Mouse (Mus musculus): ENCODE data around the gene Anks1. TPM values are rescaled to one million over a fixed set of nuclear protein-coding genes. Genes with fewer than 3 reads are reported as not detected.
A peak's percentile ranks its signal among the peaks of the same experiment; 100 is the strongest.

Anks1 gene
- polyA plus RNA-seq, 1 experiment from 2014 or later: 8.3 TPM

DNA sequence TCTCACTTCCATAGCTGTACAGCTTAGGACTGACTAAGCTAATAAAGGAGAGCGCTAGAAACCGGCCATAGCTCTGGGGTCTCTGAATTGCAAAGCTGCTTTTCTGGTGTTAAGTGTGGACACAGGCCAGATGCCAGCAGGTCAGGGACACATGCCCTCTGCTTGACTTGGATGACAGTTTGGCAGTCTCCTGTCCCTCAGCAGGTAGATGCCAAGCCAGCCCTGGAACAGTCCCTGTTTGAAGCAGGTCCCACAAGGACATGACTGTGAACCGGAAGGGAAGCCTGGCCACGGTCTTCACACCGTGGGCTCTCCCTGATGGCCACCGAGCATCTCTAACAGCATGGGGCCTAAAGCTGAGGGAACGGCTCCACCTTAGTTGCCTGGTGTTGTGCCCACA, 153.6 kb downstream of the Anks1 start:
- DNase-seq (ENCODE audit: low spot score): no peak
- no peak for TF ChIP-seq EP300 (optimal IDR thresholded peaks at IDR 0.05)
- no peak for TF ChIP-seq CTCF (IDR thresholded peaks at IDR 0.05; ENCODE audit: low read depth)
- Histone ChIP-seq H3K4me2 (replicated peaks; ENCODE audit: low read depth) (no peak overlapping the region), H3K27me3 (ENCODE audit: control insufficient read depth, insufficient read depth, low read length) (no peaks in the 10 kb centered on the region), H3K36me3 (ENCODE audit: control insufficient read depth, insufficient read depth, low read length) (peaks cover 18% of the 10 kb centered on the region; the same call in 1 of the 2 replicates), H3K4me1 (replicated peaks; ENCODE audit: control insufficient read depth, insufficient read depth) (no peaks in the 10 kb centered on the region), H3K4me3 (ENCODE audit: low read depth, low read length) (no peak overlapping the region), H3K27ac (replicated peaks) (no peak overlapping the region), H3K9me3 (ENCODE audit: control insufficient read depth, low read length) (no peaks in the 10 kb centered on the region), H3K9ac (ENCODE audit: low read length) (no peak overlapping the region)
- WGBS: 84% methylated on average over 7 of the region's 7 CpGs
- ATAC-seq (ENCODE audit: low FRiP score, low TSS enrichment): no peak

DNA sequence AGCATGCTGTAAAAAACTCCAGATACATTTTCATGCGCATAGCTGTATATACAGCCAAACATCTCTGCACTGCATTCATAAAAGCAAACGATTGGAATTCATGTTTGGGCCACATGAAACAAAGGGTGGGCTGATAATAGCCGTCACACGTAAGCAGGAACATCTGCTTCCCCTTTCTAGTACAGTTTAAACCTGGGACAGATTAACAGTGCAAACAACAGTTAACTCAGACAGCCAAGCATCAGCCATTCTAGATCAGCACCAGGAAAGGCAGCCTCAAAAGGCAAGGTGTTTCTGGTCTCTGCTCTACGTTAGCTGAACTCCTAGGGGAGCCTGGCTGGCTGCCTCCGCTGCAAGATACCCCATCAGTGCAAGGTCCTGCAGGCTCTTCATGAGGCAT, 154.1 kb downstream of the Anks1 start:
- H3K36me3 ChIP-seq (ENCODE audit: control insufficient read depth, insufficient read depth, low read length): peaks cover 17% of the 10 kb centered on the region; the same call in 1 of the 2 replicates
- H3K27ac ChIP-seq (replicated peaks): 0 out of 2 replicates have a peak overlapping the region, but pooled peaks have one; percentile 24
- no peaks in the 10 kb centered on the region for H3K27me3 ChIP-seq (ENCODE audit: control insufficient read depth, insufficient read depth, low read length)
- H3K9me3 ChIP-seq (ENCODE audit: control insufficient read depth, low read length): no peaks in the 10 kb centered on the region
- DNase-seq (ENCODE audit: low spot score) (no peak), ATAC-seq (ENCODE audit: low FRiP score, low TSS enrichment) (no peak)
- 52% methylated on average over 6 of the region's 6 CpGs for WGBS
- H3K4me3 ChIP-seq (ENCODE audit: low read depth, low read length): no peak overlapping the region
- H3K9ac ChIP-seq (ENCODE audit: low read length): no peak overlapping the region
- no peak for TF ChIP-seq EP300 (optimal IDR thresholded peaks at IDR 0.05)
- no peak for TF ChIP-seq CTCF (IDR thresholded peaks at IDR 0.05; ENCODE audit: low read depth)
- no peaks in the 10 kb centered on the region for H3K4me1 ChIP-seq (replicated peaks; ENCODE audit: control insufficient read depth, insufficient read depth)
- H3K4me2 ChIP-seq (replicated peaks; ENCODE audit: low read depth): no peak overlapping the region

DNA sequence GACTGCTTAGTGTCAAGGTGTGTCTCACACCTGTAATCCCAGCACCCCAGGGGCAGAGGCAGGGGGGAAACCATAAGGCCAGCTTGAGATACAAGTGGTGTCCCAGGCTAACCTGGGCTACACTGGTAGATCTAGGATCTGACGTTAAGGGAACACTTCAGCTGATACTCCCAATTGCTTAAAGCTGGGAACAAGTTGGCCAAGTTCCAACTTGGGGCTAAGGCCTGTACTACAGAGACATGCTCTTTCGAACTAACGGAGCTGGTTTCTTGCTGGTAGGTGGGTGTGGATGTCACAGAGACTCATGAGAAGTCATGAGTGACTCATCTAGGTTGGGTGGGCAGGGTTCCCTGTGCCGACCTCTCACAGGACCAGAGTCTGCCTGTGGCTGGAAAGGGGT, 158.2 kb downstream of the Anks1 start:
- H3K4me1 ChIP-seq (replicated peaks; ENCODE audit: control insufficient read depth, insufficient read depth): no peaks in the 10 kb centered on the region
- 44% methylated on average over 4 of the region's 4 CpGs for WGBS
- DNase-seq (ENCODE audit: low spot score) (no peak), ATAC-seq (ENCODE audit: low FRiP score, low TSS enrichment) (peak; percentile 14; the same call in 1 of the 2 replicates)
- H3K27me3 ChIP-seq (ENCODE audit: control insufficient read depth, insufficient read depth, low read length): no peaks in the 10 kb centered on the region
- H3K27ac ChIP-seq (replicated peaks): no peak overlapping the region
- no peaks in the 10 kb centered on the region for H3K36me3 ChIP-seq (ENCODE audit: control insufficient read depth, insufficient read depth, low read length)
- H3K9ac ChIP-seq (ENCODE audit: low read length): no peak overlapping the region
- H3K9me3 ChIP-seq (ENCODE audit: control insufficient read depth, low read length): no peaks in the 10 kb centered on the region
- TF ChIP-seq CTCF (IDR thresholded peaks at IDR 0.05; ENCODE audit: low read depth): no peak
- TF ChIP-seq EP300 (optimal IDR thresholded peaks at IDR 0.05): no peak
- H3K4me2 ChIP-seq (replicated peaks; ENCODE audit: low read depth): no peak overlapping the region
- no peak overlapping the region for H3K4me3 ChIP-seq (ENCODE audit: low read depth, low read length)

DNA sequence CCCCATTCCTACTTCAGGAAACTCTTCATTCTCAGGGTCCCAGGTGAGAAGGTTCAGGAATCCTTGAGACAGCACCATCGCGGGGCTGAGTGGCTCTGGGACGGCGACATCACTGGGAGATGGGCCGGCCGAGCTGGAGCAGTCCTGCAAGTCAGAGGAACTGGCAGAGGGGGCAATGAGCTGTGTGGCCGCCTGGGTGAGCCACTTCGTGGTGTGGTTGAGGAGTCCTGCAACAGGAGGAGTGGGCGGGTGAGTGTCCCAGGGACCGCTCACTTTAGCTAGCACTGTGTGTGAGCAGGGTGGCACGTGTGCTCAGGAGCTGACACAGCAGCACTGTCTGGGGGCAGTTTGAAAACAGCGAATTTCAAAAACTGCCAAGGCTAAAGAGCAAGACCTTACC, 160.3 kb downstream of the Anks1 start:
- H3K9ac ChIP-seq (ENCODE audit: low read length): no peak overlapping the region
- no peak for DNase-seq (ENCODE audit: low spot score)
- 16% methylated on average over 12 of the region's 12 CpGs for WGBS
- H3K4me3 ChIP-seq (ENCODE audit: low read depth, low read length): no peak overlapping the region
- ATAC-seq (ENCODE audit: low FRiP score, low TSS enrichment): no peak
- no peaks in the 10 kb centered on the region for H3K9me3 ChIP-seq (ENCODE audit: control insufficient read depth, low read length)
- TF ChIP-seq EP300 (optimal IDR thresholded peaks at IDR 0.05) (no peak), CTCF (IDR thresholded peaks at IDR 0.05; ENCODE audit: low read depth) (no peak)
- H3K4me1 ChIP-seq (replicated peaks; ENCODE audit: control insufficient read depth, insufficient read depth): no peaks in the 10 kb centered on the region
- no peaks in the 10 kb centered on the region for H3K36me3 ChIP-seq (ENCODE audit: control insufficient read depth, insufficient read depth, low read length)
- H3K27ac ChIP-seq (replicated peaks): no peak overlapping the region
- no peak overlapping the region for H3K4me2 ChIP-seq (replicated peaks; ENCODE audit: low read depth)
- H3K27me3 ChIP-seq (ENCODE audit: control insufficient read depth, insufficient read depth, low read length): no peaks in the 10 kb centered on the region

DNA sequence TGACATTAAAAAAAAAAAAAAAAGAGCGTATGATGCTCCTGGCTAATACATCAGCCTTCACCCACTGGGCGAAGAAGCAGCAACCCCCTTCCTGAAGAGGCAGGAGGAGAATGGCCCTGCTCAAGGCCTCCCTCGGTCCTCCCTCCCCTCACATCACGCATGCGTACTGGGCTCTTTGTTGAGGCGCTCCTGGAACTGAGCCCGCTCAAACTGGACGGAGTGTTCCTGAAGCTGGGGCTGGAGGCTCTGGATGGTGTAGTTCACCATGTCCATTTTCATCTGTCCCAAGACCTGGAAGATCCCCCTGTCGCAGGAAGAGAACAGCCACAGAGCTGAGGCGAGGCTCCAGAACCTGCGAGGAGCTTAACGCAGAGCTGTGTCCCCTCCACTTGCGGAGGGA, 161.2 kb downstream of the Anks1 start:
- H3K9me3 ChIP-seq (ENCODE audit: control insufficient read depth, low read length): no peaks in the 10 kb centered on the region
- H3K4me3 ChIP-seq (ENCODE audit: low read depth, low read length): no peak overlapping the region
- 77% methylated on average over 13 of the region's 13 CpGs for WGBS
- H3K27ac ChIP-seq (replicated peaks): no peak overlapping the region
- no peak overlapping the region for H3K4me2 ChIP-seq (replicated peaks; ENCODE audit: low read depth)
- no peak for DNase-seq (ENCODE audit: low spot score)
- no peak for ATAC-seq (ENCODE audit: low FRiP score, low TSS enrichment)
- no peaks in the 10 kb centered on the region for H3K36me3 ChIP-seq (ENCODE audit: control insufficient read depth, insufficient read depth, low read length)
- H3K9ac ChIP-seq (ENCODE audit: low read length): no peak overlapping the region
- no peaks in the 10 kb centered on the region for H3K27me3 ChIP-seq (ENCODE audit: control insufficient read depth, insufficient read depth, low read length)
- H3K4me1 ChIP-seq (replicated peaks; ENCODE audit: control insufficient read depth, insufficient read depth): no peaks in the 10 kb centered on the region
- TF ChIP-seq CTCF (IDR thresholded peaks at IDR 0.05; ENCODE audit: low read depth) (no peak), EP300 (optimal IDR thresholded peaks at IDR 0.05) (no peak)

DNA sequence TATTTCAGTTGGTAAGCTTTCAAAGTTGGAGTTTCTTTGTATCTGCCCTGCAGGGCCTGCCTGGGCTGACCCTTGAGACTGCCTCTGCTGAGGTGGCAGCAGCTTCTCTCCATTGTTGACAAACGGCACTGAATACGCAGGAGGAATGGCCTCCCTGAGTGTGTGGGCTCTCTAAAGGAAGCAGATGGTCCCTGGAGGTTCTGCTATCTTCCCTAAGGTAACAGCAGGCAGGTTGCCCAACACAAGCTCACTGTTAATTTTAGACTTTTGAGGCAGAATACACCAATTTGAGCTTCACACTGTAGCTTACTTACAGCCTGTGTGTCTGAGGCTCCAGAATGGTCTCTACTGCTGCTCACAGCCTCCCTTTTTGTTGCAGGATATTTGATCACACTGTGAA, 163.6 kb downstream of the Anks1 start:
- no peak overlapping the region for H3K4me3 ChIP-seq (ENCODE audit: low read depth, low read length)
- H3K27ac ChIP-seq (replicated peaks): no peak overlapping the region
- ATAC-seq (ENCODE audit: low FRiP score, low TSS enrichment) (no peak), DNase-seq (ENCODE audit: low spot score) (no peak)
- WGBS: 72% methylated on average over 2 of the region's 2 CpGs
- H3K9me3 ChIP-seq (ENCODE audit: control insufficient read depth, low read length): no peaks in the 10 kb centered on the region
- H3K4me2 ChIP-seq (replicated peaks; ENCODE audit: low read depth): no peak overlapping the region
- H3K9ac ChIP-seq (ENCODE audit: low read length): no peak overlapping the region
- no peak for TF ChIP-seq EP300 (optimal IDR thresholded peaks at IDR 0.05)
- no peak for TF ChIP-seq CTCF (IDR thresholded peaks at IDR 0.05; ENCODE audit: low read depth)
- H3K27me3 ChIP-seq (ENCODE audit: control insufficient read depth, insufficient read depth, low read length): no peaks in the 10 kb centered on the region
- no peaks in the 10 kb centered on the region for H3K4me1 ChIP-seq (replicated peaks; ENCODE audit: control insufficient read depth, insufficient read depth)
- H3K36me3 ChIP-seq (ENCODE audit: control insufficient read depth, insufficient read depth, low read length): no peaks in the 10 kb centered on the region
